Mouse (Mus musculus): ENCODE data around the gene Pth2. TPM values are rescaled to one million over a fixed set of nuclear protein-coding genes. Genes with fewer than 3 reads are reported as not detected.

Gene Pth2
- total and polyA plus RNA-seq, 3 experiments = not detected

DNA sequence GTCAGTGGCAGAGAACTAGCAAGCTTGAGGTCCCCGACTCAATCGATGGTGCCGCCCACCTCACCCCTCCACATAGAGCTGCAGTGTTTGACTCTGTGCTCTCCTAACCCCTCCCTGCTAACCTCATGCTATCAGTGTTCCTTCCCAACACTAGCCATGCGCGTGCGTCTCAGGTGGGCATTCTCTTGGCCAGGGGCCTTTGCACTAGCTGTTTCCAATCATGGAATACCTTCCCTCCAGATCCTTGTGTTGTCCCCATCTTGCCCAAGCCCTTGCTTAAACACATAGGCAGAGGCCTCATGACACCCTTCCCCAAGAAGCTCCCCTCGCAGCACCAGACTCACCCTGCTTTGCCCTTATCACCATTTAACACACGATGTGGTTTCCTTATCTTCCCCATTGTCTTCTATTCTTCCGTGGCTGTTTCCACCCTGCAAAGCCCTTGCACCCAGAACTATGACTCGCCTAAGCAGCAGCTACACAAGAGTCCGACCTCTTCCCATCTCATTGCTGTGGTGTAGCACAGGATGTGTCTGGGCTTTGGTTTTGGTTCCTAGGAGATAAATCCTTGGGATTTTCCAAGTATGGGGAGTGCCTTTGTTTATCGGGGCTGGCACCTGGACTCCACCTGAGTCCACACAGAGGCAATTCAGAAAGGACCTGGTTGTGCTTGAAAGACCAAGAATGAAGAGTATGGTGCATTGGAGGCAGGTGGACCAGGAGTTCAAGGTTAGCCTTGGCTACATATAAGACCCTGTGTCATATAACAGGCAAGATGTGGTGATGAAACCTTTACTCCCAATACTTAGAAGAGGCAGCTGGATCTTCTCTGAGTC lies 43.4 kb upstream of the Pth2 start:
- H3K27ac ChIP-seq (ENCODE audit: insufficient read depth, low read depth) = no peak overlapping the region
- no peak overlapping the region for H3K9ac ChIP-seq (ENCODE audit: insufficient read depth, low read depth)
- no peak overlapping the region for H3K4me3 ChIP-seq (replicated peaks in 1 of 3; ENCODE audit: low read depth in 2 of 3, low read length in 2 of 3, poor library complexity in 1 of 3)
- no peak overlapping the region for H3K4me2 ChIP-seq (ENCODE audit: insufficient read depth, low read depth, poor library complexity, severe bottlenecking)
- TF ChIP-seq ELF1 (IDR thresholded peaks at IDR 0.05; ENCODE audit: low read depth, low read length) (no peak), JUND (conservative IDR thresholded peaks at IDR 0.05; ENCODE audit: low read depth, low read length) (no peak), POLR2A (IDR thresholded peaks at IDR 0.05; ENCODE audit: low read depth, low read length) (no peak), CTCF (conservative IDR thresholded peaks at IDR 0.05 in 1 of 2, IDR thresholded peaks at IDR 0.05 in 1 of 2; ENCODE audit: low read depth in 2 of 2, low read length in 2 of 2) (no peak), MAX (IDR thresholded peaks at IDR 0.05; ENCODE audit: low read length) (no peak), EP300 (IDR thresholded peaks at IDR 0.05; ENCODE audit: low read length) (no peak), ETS1 (conservative IDR thresholded peaks at IDR 0.05; ENCODE audit: low read depth, low read length) (no peak), MYC (IDR thresholded peaks at IDR 0.05; ENCODE audit: low read depth, low read length) (no peak)
- H3K27me3 ChIP-seq (replicated peaks) = no peaks in the 10 kb centered on the region
- no peak for DNase-seq (ENCODE audit: extremely low read depth)
- peaks cover 3% of the 10 kb centered on the region for H3K9me3 ChIP-seq (replicated peaks; ENCODE audit: low read length)
- in situ Hi-C loops (cut with MboI; ENCODE audit: low pct_ligation_motif_present, low pct_unique_long_range_greater_than_20kb, low sequenced_read_pairs) = no loop called here
- H3K36me3 ChIP-seq (replicated peaks in 1 of 2; ENCODE audit: control insufficient read depth in 1 of 2, insufficient read depth in 1 of 2, low read length in 1 of 2) = peaks cover under 1 to 25% of the 10 kb centered on the region in 2 experiments
- dilution Hi-C loops (cut with MboI; ENCODE audit: extremely low pct_ligation_motif_present, extremely low pct_unique_long_range_greater_than_20kb, low sequenced_read_pairs) = no loop called here
- peaks cover 5 to 34% of the 10 kb centered on the region in 2 experiments for H3K4me1 ChIP-seq (ENCODE audit: control insufficient read depth in 1 of 2, insufficient read depth in 2 of 2)
- no peaks in the 10 kb centered on the region for H3K79me2 ChIP-seq (replicated peaks; ENCODE audit: control insufficient read depth, extremely low read depth, insufficient read depth, poor library complexity, severe bottlenecking)

DNA sequence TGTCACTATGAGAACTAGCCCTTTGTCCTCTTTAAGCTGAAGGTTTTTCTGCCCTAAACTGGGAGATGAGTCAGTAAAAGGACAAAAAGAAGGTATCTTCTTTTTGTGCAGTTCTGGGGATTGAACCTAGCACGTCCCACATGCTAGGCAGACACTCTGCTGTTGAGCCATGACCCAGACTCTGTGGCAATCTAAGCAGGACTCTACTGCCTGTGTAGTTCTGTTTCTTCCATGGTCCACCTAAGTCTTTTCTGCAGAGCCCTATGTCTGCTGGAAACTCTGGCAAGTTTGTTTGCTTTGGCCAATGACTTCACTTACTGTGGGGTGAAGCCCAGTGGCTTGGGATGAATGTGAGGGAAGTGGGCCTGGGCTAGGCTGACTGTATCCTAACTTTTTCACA lies 42.4 kb upstream of the Pth2 start:
- no peak overlapping the region for H3K4me2 ChIP-seq (ENCODE audit: insufficient read depth, low read depth, poor library complexity, severe bottlenecking)
- H3K9ac ChIP-seq (ENCODE audit: insufficient read depth, low read depth) = no peak overlapping the region
- H3K79me2 ChIP-seq (replicated peaks; ENCODE audit: control insufficient read depth, extremely low read depth, insufficient read depth, poor library complexity, severe bottlenecking) = no peaks in the 10 kb centered on the region
- peaks cover 6 to 33% of the 10 kb centered on the region in 2 experiments for H3K36me3 ChIP-seq (replicated peaks in 1 of 2; ENCODE audit: control insufficient read depth in 1 of 2, insufficient read depth in 1 of 2, low read length in 1 of 2)
- no peak overlapping the region for H3K4me3 ChIP-seq (replicated peaks in 1 of 3; ENCODE audit: low read depth in 2 of 3, low read length in 2 of 3, poor library complexity in 1 of 3)
- H3K4me1 ChIP-seq (ENCODE audit: control insufficient read depth in 1 of 2, insufficient read depth in 2 of 2) = peaks cover 5 to 34% of the 10 kb centered on the region in 2 experiments
- TF ChIP-seq ETS1 (conservative IDR thresholded peaks at IDR 0.05; ENCODE audit: low read depth, low read length) = no peak
- TF ChIP-seq TBP (conservative IDR thresholded peaks at IDR 0.05; ENCODE audit: low read depth, low read length) = 0 out of 2 replicates have a peak, but pooled peaks have one; percentile 24
- TF ChIP-seq IRF4 (IDR thresholded peaks at IDR 0.05; ENCODE audit: low read depth, low read length) = no peak
- TF ChIP-seq POLR2AphosphoS2 (IDR thresholded peaks at IDR 0.05; ENCODE audit: low read depth, low read length) = no peak
- no peak for TF ChIP-seq MEF2A (IDR thresholded peaks at IDR 0.05; ENCODE audit: borderline replicate concordance, low read depth, low read length)
- TF ChIP-seq KAT2A (IDR thresholded peaks at IDR 0.05; ENCODE audit: insufficient replicate concordance, low read length) = no peak
- TF ChIP-seq CHD1 (IDR thresholded peaks at IDR 0.05; ENCODE audit: low read depth, low read length) = no peak
- no peak for TF ChIP-seq MXI1 (IDR thresholded peaks at IDR 0.05; ENCODE audit: low read depth, low read length)
- H3K27me3 ChIP-seq (replicated peaks) = no peaks in the 10 kb centered on the region
- H3K27ac ChIP-seq (ENCODE audit: insufficient read depth, low read depth) = no peak overlapping the region
- dilution Hi-C loops (cut with MboI; ENCODE audit: extremely low pct_ligation_motif_present, extremely low pct_unique_long_range_greater_than_20kb, low sequenced_read_pairs) (no loop called here), in situ Hi-C loops (cut with MboI; ENCODE audit: low pct_ligation_motif_present, low pct_unique_long_range_greater_than_20kb, low sequenced_read_pairs) (no loop called here)
- peaks cover under 1% of the 10 kb centered on the region for H3K9me3 ChIP-seq (replicated peaks; ENCODE audit: low read length)
- no peak for DNase-seq (ENCODE audit: extremely low read depth)
